Mouse (Mus musculus): ENCODE data around the gene Edrf1. TPM values are rescaled to one million over a fixed set of nuclear protein-coding genes. Genes with fewer than 3 reads are reported as not detected.

Edrf1 gene
- total and polyA plus RNA-seq, 2 experiments from 2014 or later = 7.3 to 19.4 TPM

DNA sequence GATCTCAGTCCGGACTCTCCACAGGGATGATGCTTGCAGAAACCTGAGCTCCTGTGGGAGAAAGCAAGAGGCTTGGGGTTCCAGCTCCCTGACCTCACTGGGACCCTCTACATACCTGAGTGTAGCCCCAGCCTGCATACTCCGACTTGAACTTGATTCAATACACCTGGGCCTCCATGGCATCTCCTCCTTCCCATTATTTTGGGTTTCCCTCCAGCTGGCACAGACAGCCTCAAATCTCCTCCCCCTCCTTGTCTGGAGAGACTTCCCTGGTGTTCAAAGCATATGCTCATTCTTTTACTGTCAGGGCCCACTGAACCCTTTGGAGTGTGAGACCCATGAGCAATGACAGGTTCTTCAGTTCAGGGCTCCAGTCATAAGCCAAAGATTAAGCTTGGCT is 24.4 kb upstream of the Edrf1 start:
- Histone ChIP-seq H3K4me1 (ENCODE audit: control insufficient read depth, insufficient read depth) (no peaks in the 10 kb centered on the region), H3K36me3 (replicated peaks; ENCODE audit: control insufficient read depth, insufficient read depth, low read length) (no peaks in the 10 kb centered on the region), H3K4me3 (ENCODE audit: low read depth, low read length) (no peak overlapping the region), H3K27me3 (ENCODE audit: control insufficient read depth, insufficient read depth, low read length) (no peaks in the 10 kb centered on the region), H3K27ac (ENCODE audit: low read depth) (no peak overlapping the region), H3K9ac (replicated peaks; ENCODE audit: low read depth, low read length) (no peak overlapping the region), H3K9me3 (replicated peaks; ENCODE audit: control insufficient read depth, low read length) (no peaks in the 10 kb centered on the region), H3K4me2 (ENCODE audit: low read depth, low read length) (no peak overlapping the region)
- DNase-seq (ENCODE audit: low spot score) = no peak
- TF ChIP-seq EP300 (IDR thresholded peaks at IDR 0.05; ENCODE audit: low read depth) (no peak), CTCF (IDR thresholded peaks at IDR 0.05; ENCODE audit: low read depth) (no peak)
- no peak for ATAC-seq (ENCODE audit: insufficient read depth, low read depth)
- 71% methylated on average over 2 of the region's 2 CpGs for WGBS

GRCm38 (mm10) chr7:133620721-133621120 is 16.6 kb upstream of the Edrf1 start:
- Histone ChIP-seq H3K4me2 (ENCODE audit: low read depth, low read length) (no peak overlapping the region), H3K27ac (ENCODE audit: low read depth) (no peak overlapping the region), H3K4me3 (ENCODE audit: low read depth, low read length) (no peak overlapping the region), H3K36me3 (replicated peaks; ENCODE audit: control insufficient read depth, insufficient read depth, low read length) (no peaks in the 10 kb centered on the region), H3K9me3 (replicated peaks; ENCODE audit: control insufficient read depth, low read length) (no peaks in the 10 kb centered on the region), H3K27me3 (ENCODE audit: control insufficient read depth, insufficient read depth, low read length) (no peaks in the 10 kb centered on the region), H3K4me1 (ENCODE audit: control insufficient read depth, insufficient read depth) (no peaks in the 10 kb centered on the region), H3K9ac (replicated peaks; ENCODE audit: low read depth, low read length) (no peak overlapping the region)
- 54% methylated on average over 11 of the region's 11 CpGs for WGBS
- ATAC-seq (ENCODE audit: insufficient read depth, low read depth) (no peak), DNase-seq (ENCODE audit: low spot score) (no peak)
- no peak for TF ChIP-seq EP300 (IDR thresholded peaks at IDR 0.05; ENCODE audit: low read depth)
- peak; percentile 59 for TF ChIP-seq CTCF (IDR thresholded peaks at IDR 0.05; ENCODE audit: low read depth)

GRCm38 (mm10) chr7:133623226-133623625 is 14.1 kb upstream of the Edrf1 start:
- H3K27me3 ChIP-seq (ENCODE audit: control insufficient read depth, insufficient read depth, low read length) = no peaks in the 10 kb centered on the region
- H3K36me3 ChIP-seq (replicated peaks; ENCODE audit: control insufficient read depth, insufficient read depth, low read length) = no peaks in the 10 kb centered on the region
- TF ChIP-seq EP300 (IDR thresholded peaks at IDR 0.05; ENCODE audit: low read depth) (no peak), CTCF (IDR thresholded peaks at IDR 0.05; ENCODE audit: low read depth) (no peak)
- no peak overlapping the region for H3K4me2 ChIP-seq (ENCODE audit: low read depth, low read length)
- WGBS = 70% methylated on average over 5 of the region's 5 CpGs
- H3K9me3 ChIP-seq (replicated peaks; ENCODE audit: control insufficient read depth, low read length) = no peaks in the 10 kb centered on the region
- ATAC-seq (ENCODE audit: insufficient read depth, low read depth) (no peak), DNase-seq (ENCODE audit: low spot score) (no peak)
- no peak overlapping the region for H3K4me3 ChIP-seq (ENCODE audit: low read depth, low read length)
- H3K9ac ChIP-seq (replicated peaks; ENCODE audit: low read depth, low read length) = no peak overlapping the region
- no peaks in the 10 kb centered on the region for H3K4me1 ChIP-seq (ENCODE audit: control insufficient read depth, insufficient read depth)
- no peak overlapping the region for H3K27ac ChIP-seq (ENCODE audit: low read depth)

DNA sequence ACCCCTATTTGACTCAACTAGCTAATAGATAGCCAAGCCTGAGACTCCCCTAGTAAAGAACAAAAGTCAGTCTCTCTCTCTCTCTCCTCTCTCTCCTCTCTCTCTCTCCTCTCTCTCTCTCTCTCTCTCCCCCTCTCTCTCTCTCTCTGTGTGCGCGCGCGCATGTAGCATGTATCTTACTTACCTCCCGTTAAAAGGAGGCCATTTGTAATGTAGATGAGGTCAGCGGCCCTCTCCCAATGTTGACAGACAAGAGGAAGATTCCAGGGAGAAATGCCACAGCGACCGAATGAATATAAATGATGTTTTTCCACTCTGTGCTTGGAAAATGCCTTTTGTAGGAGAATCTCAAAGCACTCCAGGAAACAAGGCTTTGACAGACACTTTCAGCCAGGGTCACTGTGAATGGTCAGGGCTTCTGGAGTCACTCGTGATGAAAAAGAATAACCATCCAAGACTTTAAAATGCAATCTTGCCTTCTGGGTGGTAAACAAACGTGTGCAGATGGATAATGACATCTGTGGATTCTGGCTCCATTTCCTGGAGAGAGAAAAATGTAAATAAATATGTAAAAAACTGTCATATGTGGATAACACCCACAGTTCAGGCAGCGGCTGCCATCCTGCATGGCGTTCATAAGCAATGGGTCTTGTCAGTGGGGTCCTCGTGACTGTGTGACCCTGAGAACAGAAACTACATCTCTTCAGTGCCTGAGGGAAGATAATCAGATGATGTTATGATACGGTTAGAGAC is 10.0 kb upstream of the Edrf1 start:
- Histone ChIP-seq H3K9ac (replicated peaks; ENCODE audit: low read depth, low read length) (no peak overlapping the region), H3K36me3 (replicated peaks; ENCODE audit: control insufficient read depth, insufficient read depth, low read length) (no peaks in the 10 kb centered on the region), H3K27me3 (ENCODE audit: control insufficient read depth, insufficient read depth, low read length) (no peaks in the 10 kb centered on the region), H3K4me2 (ENCODE audit: low read depth, low read length) (no peak overlapping the region), H3K9me3 (replicated peaks; ENCODE audit: control insufficient read depth, low read length) (no peaks in the 10 kb centered on the region), H3K4me3 (ENCODE audit: low read depth, low read length) (no peak overlapping the region), H3K27ac (ENCODE audit: low read depth) (no peak overlapping the region), H3K4me1 (ENCODE audit: control insufficient read depth, insufficient read depth) (no peaks in the 10 kb centered on the region)
- no peak for DNase-seq (ENCODE audit: low spot score)
- TF ChIP-seq CTCF (IDR thresholded peaks at IDR 0.05; ENCODE audit: low read depth) (no peak), EP300 (IDR thresholded peaks at IDR 0.05; ENCODE audit: low read depth) (no peak)
- no peak for ATAC-seq (ENCODE audit: insufficient read depth, low read depth)
- WGBS = 56% methylated on average over 14 of the region's 14 CpGs

DNA sequence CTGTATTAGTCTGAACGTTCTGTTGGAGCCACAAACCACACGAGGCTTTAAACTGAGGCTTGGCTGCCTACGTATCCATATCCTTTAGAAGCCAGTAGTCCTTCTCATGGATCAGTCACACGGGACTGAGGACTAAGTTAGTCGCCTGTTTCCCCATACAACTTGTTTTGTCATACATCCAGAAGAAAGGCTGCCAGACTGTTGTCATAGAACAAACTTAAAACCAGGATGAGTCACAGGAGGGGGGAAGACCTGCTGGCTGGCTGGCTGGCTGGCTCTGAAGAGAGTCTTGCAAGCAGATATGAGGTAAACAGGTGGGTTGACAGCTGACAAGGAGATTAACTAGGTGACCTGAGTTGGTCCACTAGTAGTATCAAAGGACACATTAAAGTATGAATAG is 6.5 kb upstream of the Edrf1 start:
- 65% methylated on average over 5 of the region's 5 CpGs for WGBS
- Histone ChIP-seq H3K9me3 (replicated peaks; ENCODE audit: control insufficient read depth, low read length) (no peaks in the 10 kb centered on the region), H3K27me3 (ENCODE audit: control insufficient read depth, insufficient read depth, low read length) (no peaks in the 10 kb centered on the region), H3K9ac (replicated peaks; ENCODE audit: low read depth, low read length) (no peak overlapping the region), H3K27ac (ENCODE audit: low read depth) (no peak overlapping the region), H3K4me1 (ENCODE audit: control insufficient read depth, insufficient read depth) (no peaks in the 10 kb centered on the region), H3K4me3 (ENCODE audit: low read depth, low read length) (no peak overlapping the region), H3K36me3 (replicated peaks; ENCODE audit: control insufficient read depth, insufficient read depth, low read length) (no peaks in the 10 kb centered on the region), H3K4me2 (ENCODE audit: low read depth, low read length) (no peak overlapping the region)
- DNase-seq (ENCODE audit: low spot score) (no peak), ATAC-seq (ENCODE audit: insufficient read depth, low read depth) (no peak)
- no peak for TF ChIP-seq CTCF (IDR thresholded peaks at IDR 0.05; ENCODE audit: low read depth)
- TF ChIP-seq EP300 (IDR thresholded peaks at IDR 0.05; ENCODE audit: low read depth) = no peak

GRCm38 (mm10) chr7:133632476-133632875 is 4.9 kb upstream of the Edrf1 start:
- Histone ChIP-seq H3K4me1 (ENCODE audit: control insufficient read depth, insufficient read depth) (no peaks in the 10 kb centered on the region), H3K27ac (ENCODE audit: low read depth) (no peak overlapping the region), H3K4me2 (ENCODE audit: low read depth, low read length) (no peak overlapping the region), H3K9me3 (replicated peaks; ENCODE audit: control insufficient read depth, low read length) (no peaks in the 10 kb centered on the region), H3K4me3 (ENCODE audit: low read depth, low read length) (no peak overlapping the region), H3K36me3 (replicated peaks; ENCODE audit: control insufficient read depth, insufficient read depth, low read length) (no peaks in the 10 kb centered on the region), H3K9ac (replicated peaks; ENCODE audit: low read depth, low read length) (no peak overlapping the region), H3K27me3 (ENCODE audit: control insufficient read depth, insufficient read depth, low read length) (no peaks in the 10 kb centered on the region)
- 21% methylated on average over 2 of the region's 2 CpGs for WGBS
- ATAC-seq (ENCODE audit: insufficient read depth, low read depth) (no peak), DNase-seq (ENCODE audit: low spot score) (peak; percentile 13)
- TF ChIP-seq EP300 (IDR thresholded peaks at IDR 0.05; ENCODE audit: low read depth) = no peak
- TF ChIP-seq CTCF (IDR thresholded peaks at IDR 0.05; ENCODE audit: low read depth) = peak; percentile 60
